Mouse (Mus musculus): ENCODE measurements around the gene Gm14137.

Gene Gm14137

GRCm38 (mm10) chr2:119172862-119173576 is 1.3 kb upstream of the Gm14137 start:
- DNase-seq = no peak

DNA sequence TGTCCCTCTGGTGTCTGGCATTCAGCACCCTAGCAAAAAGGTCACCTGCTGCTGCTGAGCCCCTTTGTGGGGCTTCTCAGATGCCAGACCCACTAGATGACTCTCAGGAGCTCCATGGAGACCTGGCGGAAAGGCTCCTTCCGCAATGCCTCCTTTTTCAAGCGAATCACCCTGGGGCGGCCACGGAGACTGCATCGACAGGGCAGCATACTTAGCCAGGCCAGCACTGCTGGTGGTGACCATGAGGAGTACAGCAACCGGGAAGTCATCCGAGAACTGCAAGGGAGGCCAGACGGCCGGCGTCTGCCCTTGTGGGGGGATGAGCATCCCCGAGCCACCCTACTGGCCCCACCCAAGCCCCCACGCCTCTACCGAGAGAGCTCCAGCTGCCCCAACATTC is 557 bp downstream of the Gm14137 start:
- DNase-seq = no peak

GRCm38 (mm10) chr2:119175614-119176013 is 1.3 kb downstream of the Gm14137 start:
- no peak for DNase-seq

GRCm38 (mm10) chr2:119176761-119177160 is 2.5 kb downstream of the Gm14137 start:
- no peak for DNase-seq

DNA sequence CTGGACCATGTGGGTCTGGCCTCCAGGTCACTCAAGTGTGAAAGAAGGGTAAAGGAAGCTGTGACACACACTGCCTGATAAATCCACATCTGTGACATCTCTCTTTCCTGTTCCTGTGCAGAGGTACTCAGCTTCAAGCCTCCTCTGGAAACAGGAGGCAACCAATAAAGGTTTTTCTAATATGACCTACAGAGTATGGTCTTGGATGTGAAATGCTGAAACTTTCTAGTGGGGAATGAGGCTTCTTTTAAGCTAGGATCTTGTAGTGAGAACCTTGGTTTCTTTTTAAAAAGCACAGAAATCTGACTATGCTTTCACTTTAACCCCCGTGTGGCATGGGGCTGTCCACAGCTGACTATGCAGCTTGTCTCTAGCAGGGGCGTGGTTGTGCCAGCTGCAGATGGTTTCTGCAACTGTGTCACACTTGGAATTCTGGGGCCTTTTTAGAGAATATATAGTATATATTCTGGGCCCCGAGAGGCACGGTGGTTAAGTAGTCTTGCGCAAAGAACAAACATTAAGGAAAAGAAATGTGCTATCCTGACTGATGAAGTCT is 3.2 kb downstream of the Gm14137 start:
- DNase-seq = no peak

GRCm38 (mm10) chr2:119182914-119183313 is 8.6 kb downstream of the Gm14137 start:
- DNase-seq = no peak

DNA sequence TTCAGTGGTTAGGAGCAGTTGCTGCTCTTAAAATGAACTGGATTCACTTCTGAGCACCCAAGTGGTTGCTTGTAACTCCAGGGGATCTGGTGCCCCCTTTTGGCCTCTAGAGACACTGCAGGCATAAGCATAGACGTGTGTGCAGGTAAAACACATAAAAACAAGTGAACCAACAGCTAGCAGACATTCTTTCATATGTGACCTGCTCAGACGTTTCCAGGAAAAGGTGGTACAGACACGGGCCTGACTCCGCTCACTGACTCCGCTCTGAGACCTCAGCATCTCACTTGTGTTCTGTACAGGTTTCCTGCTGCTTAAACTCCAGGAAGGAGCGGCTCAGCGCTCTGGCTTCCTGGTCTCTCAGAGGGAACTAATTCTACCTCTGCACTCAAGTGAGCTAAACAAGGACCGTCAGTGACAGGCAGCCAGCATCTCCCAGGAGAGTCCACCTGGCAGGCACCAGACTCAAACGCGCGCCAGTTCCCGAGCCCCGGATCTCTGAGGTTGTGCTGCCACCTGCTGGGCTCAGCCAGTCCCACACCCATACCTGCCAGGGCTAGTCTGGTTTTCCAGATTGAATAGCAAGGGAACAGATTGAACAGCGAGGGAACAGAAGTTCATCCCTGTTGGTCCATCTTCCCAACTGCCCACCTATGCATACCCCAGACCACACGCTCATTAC is 14.9 kb downstream of the Gm14137 start:
- peak; percentile 93 for DNase-seq

DNA sequence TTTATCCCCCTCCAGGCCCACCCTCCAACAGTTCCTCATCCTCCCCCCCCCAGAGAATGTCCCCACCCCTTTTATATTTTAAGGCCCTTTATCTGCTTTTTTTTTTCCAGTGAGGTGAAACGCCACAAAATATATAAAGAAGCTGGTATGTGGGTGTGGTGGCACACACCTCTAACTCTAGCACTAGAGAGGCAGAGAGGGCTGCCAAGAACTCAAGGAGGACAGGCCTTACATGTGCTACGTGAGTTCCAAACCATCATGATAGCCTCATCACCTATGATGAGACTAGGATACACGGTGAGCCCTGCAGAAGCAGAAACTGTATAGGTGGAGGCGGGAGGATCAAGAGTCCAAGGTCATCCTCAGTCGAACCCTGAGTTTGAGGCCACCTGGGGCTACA is 16.7 kb downstream of the Gm14137 start:
- DNase-seq = no peak

- DNase-seq = no peak
Observed at GRCm38 (mm10) chr2:119194140-119194539, 19.8 kb downstream of the Gm14137 start.

GRCm38 (mm10) chr2:119196316-119197108 is 22.2 kb downstream of the Gm14137 start:
- DNase-seq = no peak

DNA sequence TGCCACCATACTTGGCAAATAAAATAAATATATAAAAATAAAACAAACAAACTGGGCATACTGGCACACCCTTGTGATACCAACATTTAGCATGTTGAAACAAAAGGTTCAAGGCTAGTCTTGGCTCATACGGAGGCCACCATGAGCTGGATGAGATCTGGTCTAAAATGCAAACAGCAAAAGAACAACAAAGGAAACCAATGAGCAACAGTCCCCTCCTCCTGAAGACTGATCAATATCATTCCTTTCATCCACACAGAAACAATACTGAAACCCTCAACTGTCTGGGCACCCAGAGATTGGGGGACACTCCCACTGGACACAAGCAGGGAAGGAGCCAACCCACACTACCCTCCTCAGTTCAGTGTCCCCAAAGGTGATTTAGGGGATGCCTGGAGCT is 23.2 kb downstream of the Gm14137 start:
- no peak for DNase-seq

GRCm38 (mm10) chr2:119198049-119198448 is 23.7 kb downstream of the Gm14137 start:
- DNase-seq = no peak

- DNase-seq = no peak
Observed at GRCm38 (mm10) chr2:119198934-119199333, 24.6 kb downstream of the Gm14137 start.

DNA sequence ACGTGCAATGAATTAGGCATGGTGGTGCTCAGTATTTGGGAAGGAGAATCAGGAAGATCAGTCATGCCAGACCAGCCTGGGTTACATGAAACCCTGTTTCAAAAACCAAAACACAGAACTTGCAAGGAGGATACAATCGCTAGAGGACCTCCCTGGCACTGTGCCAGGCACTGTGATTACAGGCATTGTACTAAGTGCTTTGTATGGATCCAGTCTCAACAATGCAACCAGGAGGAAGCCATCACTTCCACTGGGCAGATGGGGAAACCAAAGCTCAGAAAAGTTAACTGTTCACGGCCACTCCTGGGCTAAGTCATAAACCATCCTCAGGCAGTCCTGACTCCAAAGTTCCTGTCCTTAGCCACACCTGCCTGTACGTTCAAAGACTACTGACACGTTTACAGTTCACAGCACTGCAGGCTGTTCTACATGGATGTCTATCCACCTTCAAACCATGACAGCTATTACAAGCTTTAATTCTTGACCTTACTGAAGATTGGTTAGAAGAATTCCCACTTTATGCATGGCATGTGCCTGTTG is 28.7 kb downstream of the Gm14137 start:
- no peak for DNase-seq

- no peak for DNase-seq
Observed at GRCm38 (mm10) chr2:119203871-119204460, 29.7 kb downstream of the Gm14137 start.

DNA sequence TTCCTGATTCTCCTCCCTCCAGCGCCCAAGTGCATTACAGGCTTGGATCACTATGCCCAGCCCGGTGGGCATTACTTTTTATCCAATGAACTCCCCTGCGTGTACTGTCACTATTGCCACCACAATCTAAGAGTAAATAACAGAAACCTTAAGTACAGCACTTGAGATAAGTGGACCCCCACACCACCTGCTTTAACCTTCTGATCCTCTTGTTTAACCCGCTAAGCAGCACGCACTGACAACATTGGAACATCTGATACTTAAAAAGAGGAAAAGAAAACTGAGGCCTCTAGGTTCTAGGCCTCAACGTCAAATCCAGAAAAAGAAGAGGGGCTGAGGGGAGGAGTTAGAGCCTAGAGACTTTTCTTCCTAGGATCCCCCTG is 33.6 kb downstream of the Gm14137 start:
- DNase-seq = no peak

DNA sequence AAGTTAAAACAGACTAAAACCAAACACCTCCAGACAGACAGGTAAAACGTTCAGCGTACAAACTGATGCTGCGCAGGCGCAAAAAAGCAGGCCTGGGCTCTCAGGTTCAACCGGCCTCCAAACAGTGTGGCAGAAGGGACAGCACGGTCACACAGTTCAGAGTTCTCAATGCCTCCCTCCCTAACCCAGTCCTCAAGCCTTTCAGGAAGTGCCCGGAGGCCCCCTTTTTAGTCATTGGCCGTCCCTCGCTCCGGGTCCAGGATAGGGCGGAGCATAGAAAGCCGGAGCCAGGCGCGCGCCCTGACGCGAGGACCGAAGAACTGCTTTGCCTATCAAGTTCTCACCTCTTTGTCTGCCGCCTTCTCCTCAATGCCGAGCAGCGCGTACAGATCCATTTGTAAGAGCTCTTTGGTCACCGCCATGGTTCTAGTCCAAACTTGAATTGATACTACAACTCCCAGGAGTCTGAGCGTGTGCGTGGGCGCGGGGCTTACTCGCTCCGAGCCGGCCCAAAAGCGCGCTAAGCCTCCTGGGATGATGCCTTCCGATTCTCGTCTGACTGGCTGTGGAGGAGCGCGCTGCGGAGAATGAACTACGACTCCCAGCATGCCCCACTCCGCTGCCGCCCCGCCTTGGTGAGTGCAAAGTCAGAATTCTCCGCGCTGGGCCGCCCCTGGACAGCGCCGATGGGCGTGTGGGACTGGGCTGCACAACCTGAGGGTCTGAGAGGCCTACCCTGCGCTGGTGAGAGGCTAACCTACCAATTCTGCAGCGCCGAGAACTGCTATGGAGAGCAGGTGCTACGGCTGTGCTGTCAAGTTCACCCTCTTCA is 34.3 kb downstream of the Gm14137 start, which contains the start of the genes Zfyve19 and Dnajc17:
Gene Zfyve19, plus strand, starts transcription at position 274 of the 832 bp plus-strand sequence.
Gene Dnajc17, minus strand, starts transcription at position 452 of the 832 bp plus-strand sequence.
- peak; percentile 93 for DNase-seq

DNA sequence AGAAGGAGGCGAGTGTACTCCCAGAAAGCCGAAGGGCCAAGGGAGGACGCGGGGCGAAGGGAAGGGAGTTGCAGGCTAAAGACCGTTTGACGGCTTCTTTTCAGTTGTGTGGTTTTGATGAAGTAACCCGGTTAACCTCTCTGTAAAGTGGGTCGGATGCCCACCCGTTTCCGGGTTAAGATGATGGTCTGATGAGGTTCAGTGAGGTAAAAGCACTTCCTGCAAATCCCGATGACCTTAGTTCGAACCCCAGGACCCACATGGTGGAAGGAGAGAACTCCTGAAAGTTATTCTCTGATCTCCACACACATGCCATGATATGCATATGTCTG is 34.8 kb downstream of the Gm14137 start:
- no peak for DNase-seq
